Mouse (Mus musculus): ENCODE results near the gene Il1rapl1.

DNA sequence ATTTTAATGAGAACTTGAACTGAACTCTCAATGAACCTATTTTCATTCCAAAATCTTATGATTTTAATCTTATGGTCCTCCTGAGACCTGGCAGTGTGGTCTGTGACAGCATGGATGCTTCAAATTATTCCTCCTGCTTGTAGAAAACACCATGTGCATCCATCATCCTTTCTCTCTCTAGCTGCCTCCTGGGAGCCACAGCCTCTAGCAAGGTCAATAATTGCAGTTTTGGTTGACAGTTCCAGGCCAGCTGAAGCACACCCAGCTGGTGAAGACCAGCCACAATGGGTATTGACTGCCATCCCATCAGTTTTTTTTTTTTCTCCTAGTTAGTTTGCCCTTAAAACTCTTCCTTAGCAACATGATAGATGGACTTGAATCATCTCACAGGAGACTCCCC is 890.2 kb downstream of the Il1rapl1 start:
- no peak for TF ChIP-seq EP300 (IDR thresholded peaks at IDR 0.05; ENCODE audit: insufficient read depth, low read depth, low read length)
- TF ChIP-seq CTCF (IDR thresholded peaks at IDR 0.05; ENCODE audit: low read depth, low read length): no peak

All from ES-Bruce4 (cell line).